Mouse (Mus musculus): ENCODE results near the gene Foxj1.
"Not testable (repeated sequence)": the region's sequence is repeated elsewhere in the genome, so short reads cannot be mapped to it uniquely, and the experiment has no call there.

Foxj1 gene

DNA sequence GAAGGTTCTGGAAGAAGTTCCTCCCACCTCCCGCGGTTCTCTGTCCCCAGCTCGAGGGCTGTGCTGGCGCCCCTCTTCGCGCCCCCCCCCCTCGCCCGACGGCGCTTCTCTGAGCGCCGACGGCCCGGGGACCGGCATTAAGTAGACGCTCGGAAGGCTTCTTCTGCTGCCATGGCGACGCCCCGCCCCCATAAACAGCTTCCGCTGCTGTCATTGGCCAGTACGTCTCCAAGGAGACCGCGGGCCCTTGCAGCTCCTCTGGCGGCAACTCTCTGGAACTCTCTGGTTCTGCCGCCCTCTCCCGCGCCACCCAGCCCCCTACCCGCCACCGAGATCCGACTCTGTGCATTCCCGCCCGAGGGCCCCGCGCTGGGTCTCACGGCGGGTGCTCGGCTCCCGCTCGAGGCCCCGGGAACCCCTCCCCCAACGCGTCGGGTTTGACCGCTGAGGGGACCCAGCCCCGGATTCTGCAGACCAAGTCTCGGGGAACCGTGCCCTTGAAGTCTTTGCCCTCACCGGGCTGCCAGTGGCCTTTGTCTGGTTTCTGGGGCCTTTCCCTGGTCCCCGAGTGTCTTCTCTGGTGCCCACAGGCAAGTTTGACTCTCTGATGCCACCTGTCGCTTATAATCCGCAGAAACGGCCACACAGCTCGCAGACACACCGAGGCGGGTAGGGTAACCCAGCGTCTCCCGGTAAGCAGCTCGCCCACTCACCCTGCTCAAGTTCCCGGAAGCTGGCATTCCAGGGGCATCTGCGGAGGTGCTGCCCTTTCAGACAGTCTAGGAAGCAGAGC is at the start of gene Foxj1:
Gene Foxj1, minus strand, starts transcription at position 156 of the 793 bp plus-strand sequence.
- DNase-seq: peak; percentile 81

DNA sequence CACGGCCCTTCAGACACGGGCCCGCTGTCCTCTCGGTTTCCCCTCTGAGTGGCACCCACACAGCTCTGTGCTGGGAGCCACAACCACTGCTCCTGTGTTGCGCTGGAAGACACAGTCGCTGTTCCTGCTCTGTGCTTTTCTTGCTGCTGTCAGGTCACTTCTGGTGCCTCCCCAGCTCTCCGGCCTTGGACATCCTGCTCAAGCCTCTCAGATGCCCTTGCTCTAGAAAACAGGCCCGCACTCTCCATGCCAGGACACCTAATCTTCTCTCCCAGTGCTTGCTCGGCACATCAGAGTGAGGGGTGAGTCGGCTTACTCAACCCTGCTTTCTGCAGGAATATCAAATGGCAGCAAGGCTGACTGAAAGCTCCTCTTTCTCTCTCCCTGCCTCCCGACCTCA is 49.0 kb upstream of the Foxj1 start:
- DNase-seq: no peak

GRCm38 (mm10) chr11:116383070-116383469 is 47.9 kb upstream of the Foxj1 start:
- not testable (repeated sequence) for DNase-seq

GRCm38 (mm10) chr11:116380767-116381166 is 45.6 kb upstream of the Foxj1 start:
- DNase-seq: no peak

DNA sequence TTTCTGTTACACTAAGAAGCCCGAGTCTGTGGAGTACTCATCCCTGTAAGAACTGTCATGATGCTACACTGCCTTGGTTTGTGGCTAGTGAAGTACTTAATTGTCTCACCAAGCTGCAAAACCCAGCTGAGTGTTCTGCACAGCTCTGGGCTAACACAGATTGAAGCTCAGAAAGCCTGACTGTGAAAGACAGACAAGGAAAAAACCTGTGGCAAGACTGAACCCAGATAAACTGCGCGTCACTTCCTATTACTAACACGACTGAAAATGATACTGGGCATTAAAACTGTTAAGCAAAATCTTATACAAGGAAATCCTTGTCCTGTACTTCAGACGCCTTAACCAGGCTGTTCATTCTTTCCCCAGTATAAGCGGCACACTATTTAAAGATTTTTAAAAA is 44.3 kb upstream of the Foxj1 start:
- no peak for DNase-seq

GRCm38 (mm10) chr11:116376945-116377661 is 41.9 kb upstream of the Foxj1 start:
- no peak for DNase-seq

- DNase-seq: no peak
Measured at GRCm38 (mm10) chr11:116371894-116372450, 36.8 kb upstream of the Foxj1 start.

GRCm38 (mm10) chr11:116369633-116370032 is 34.4 kb upstream of the Foxj1 start:
- no peak for DNase-seq

DNA sequence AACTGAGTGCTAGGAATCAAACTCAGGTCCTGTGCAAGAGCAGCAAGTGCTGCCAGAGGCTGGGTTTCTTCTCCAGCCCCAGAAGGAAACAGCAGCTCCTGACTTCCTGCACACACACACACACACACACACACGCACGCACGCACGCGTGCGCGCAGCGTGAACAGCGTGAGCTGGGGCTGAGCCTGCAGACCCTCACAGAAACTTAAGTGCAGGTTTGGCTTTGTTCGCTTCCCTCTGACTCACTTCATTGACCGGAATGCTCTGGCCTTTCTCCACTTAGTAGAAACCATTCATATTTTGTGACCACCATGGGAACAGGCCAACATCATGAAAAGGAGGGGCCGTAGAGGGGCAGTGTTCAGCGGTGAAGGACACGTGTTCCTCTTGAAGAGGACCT is 33.9 kb upstream of the Foxj1 start:
- DNase-seq: no peak

GRCm38 (mm10) chr11:116368116-116368515 is 32.9 kb upstream of the Foxj1 start:
- peak; percentile 82 for DNase-seq

DNA sequence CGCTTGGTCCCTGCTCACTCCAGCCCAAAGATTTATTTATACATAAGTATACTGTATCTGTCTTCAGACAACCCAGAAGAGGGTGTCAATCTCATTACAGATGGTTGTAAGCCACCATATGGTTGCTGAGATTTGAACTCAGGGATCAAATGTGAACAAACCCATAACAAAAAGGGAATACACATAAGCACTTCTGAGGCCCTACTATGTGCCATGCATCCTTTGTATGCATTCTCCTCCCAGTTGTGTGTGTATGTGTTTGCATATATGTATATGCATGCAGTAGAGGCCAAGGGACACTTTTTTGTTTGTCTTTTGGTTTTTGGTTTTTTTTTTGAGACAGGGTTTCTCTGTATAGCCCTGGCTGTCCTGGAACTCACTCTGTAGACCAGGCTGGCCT is 31.4 kb upstream of the Foxj1 start:
- no peak for DNase-seq

DNA sequence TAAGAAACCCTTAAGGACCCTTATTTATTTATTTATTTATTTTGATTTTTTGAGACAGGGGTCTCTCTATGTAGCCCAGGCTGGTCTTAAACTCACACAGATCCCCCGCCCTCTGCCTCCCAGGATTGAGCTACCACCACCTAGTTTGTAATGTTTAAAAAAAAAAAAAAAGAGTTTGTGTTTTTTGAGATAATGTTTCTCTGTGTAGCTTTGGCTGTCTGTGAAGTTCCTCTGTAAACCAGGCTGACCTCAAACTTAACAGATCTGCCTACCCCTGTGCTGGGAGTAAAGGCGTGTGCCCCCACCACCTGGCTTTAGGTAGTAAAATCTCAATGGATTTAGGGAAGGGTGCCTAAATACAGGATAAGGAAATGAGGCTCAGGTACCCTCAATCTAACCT is 30.9 kb upstream of the Foxj1 start:
- no peak for DNase-seq

- no peak for DNase-seq
Measured at GRCm38 (mm10) chr11:116365432-116365831, 30.2 kb upstream of the Foxj1 start.

DNA sequence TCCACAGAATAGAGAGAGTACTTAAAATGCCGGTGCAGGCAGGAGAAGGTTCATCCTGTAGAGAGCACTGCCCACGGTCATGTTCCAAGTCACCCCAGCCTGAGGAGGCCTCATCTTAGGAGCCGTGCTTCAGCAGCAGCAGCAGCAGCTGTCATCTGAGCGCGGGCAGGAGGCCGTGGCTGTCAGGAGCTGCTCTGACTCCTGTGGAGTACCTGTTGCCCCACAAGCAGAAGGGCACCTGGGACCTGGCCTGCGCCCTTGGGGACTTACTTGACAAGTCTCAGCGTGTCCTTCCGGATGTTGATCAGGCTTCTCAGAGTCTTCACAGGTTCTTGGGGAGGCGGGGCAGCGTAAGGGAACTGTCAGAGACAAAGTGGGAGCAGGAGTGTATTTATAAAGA is 26.8 kb upstream of the Foxj1 start:
- DNase-seq: no peak

GRCm38 (mm10) chr11:116360915-116361314 is 25.7 kb upstream of the Foxj1 start:
- peak; percentile 52 for DNase-seq

DNA sequence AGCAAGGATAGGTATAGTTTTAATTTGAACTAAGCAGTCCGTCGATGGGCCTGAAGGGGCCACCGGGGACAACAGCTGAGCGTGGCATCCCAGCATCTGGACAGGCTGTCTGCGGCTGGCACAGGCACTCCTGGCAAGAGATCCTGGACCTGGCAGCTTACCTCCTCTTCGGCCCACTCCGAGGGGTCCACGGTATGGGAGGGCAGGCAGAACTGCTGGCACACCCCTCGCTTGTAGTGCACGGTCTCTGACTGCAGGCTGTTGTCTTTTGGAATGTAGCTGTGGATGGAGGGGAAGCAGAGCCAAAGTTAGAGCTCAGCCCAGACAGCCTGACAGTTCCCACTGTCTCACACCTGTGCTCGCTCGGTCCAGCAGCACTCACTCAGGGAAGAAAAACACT is 24.5 kb upstream of the Foxj1 start:
- no peak for DNase-seq

GRCm38 (mm10) chr11:116358926-116359637 is 23.9 kb upstream of the Foxj1 start:
- no peak for DNase-seq

GRCm38 (mm10) chr11:116354521-116354920 is 19.3 kb upstream of the Foxj1 start:
- DNase-seq: no peak

DNA sequence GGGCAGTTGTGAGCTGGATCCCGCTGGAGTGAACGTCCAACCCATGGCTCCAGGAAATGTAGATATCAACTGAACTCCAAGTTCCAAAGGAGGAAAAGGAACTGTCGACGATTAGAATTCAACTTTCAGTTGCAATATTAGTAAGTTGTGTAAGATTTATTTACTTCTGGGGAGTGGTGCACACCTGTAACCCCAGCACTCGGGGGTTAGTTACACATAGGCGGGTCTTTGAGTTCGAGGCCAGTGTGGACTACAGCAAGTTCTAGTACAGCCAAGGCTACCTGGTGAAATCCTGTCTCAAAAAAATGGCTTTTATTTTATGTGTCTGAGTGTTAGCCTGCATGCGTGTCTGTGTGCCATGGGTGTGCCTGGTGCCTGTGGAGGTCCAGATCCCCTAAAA is 18.3 kb upstream of the Foxj1 start:
- DNase-seq: no peak

- DNase-seq: no peak
Measured at GRCm38 (mm10) chr11:116351294-116351693, 16.1 kb upstream of the Foxj1 start.

DNA sequence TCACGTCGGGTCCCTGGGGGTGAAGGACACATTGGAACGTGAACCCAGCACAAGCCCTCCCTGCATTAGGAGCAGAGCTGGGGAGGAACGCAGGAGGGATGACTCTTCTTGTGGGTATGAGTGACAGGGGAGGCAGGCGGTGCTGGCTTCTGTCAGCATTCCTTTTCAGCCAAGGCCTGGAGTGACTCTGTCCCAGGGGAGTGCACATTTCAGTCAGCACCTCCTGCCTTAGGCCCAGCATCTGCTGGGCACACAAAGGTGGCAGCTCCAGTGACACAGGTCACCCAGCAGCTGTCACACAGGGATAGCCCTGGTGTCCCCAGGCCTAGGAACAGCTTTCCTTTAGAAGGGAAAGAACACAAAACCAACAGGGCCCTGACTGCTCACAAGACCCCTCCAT is 12.8 kb upstream of the Foxj1 start:
- DNase-seq: no peak

DNA sequence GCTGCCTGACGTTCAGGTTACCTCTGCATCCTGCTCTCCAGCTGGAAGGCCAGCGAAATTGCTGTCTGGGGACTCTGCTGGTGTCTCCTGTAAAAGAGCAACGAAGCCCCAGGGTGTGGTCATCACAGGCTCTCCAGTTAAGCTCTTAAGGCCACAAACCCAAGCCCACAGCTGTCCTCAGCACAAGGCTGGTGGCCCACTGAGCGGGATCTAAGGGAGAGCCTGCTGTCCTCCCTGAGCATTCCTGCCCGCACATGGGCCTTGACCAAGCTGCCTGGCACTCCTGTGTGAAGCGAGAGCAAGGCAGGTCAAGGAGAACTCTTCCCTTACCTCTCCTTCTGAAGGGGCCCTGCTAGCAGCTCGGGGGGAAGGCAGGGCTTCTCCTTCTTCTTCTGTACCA is 11.8 kb upstream of the Foxj1 start:
- DNase-seq: no peak

DNA sequence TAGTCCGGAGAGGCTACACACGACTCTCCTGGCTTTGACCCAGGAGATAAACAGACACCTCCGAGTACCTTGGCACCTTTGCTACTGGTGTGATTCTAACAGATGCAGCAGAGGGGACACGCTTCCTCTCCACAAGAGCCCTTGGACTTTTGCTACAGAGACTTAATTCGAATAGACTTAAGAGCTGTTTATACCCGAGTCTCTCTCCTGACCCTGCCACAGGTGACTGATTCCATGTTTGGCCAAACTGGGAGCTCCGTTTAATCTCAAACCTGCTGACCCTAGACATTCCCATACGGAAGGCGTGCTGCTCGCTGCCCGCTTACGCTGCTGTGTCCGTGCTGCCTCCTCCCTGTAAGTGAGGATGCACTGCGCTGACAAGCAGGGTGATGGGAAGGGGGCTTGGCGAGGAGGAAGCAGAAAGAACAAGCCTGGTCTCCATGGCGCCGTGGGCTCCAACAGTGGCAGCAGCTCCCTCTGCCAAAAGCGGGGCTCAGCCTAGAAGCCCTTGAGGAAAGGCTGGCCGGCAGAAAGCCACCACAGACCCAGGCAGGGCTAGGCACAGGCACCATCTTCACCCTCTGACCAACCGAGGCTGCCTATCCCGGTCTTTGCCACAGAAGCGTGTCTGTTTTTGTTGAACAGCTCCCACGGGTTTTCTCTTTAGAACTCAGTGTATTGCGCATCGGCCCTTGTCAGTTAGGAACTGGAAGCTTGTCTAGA is 7.0 kb upstream of the Foxj1 start:
- DNase-seq: no peak

Measured in cerebellum, adult 9-10 months (tissue).